Mouse (Mus musculus): Measurements from ENCODE around the gene Grin2c. TPM values are rescaled to one million over a fixed set of nuclear protein-coding genes. Genes with fewer than 3 reads are reported as not detected.

The Grin2c gene
- 35.8 and 37.4 TPM in 2 replicates for polyA plus RNA-seq (2012; rRNA removed)

GRCm38 (mm10) chr11:115267061-115267883 lies at the start of gene Grin2c:
Grin2c (minus strand) TSS chr11:115267243.
- H3K4me3 ChIP-seq (ENCODE audit: insufficient read depth, low read length), result peak within 1 kb of the TSS; percentile 27
- no peaks in the 10 kb centered on the region; the same call in 1 of the 2 replicates for H3K4me1 ChIP-seq (ENCODE audit: control insufficient read depth, insufficient read depth, low read length)
- TF ChIP-seq CTCF (IDR thresholded peaks at IDR 0.05; ENCODE audit: extremely low read depth, insufficient read depth, low read length), result no peak
- TF ChIP-seq POLR2A (IDR thresholded peaks at IDR 0.05; ENCODE audit: extremely low read depth, insufficient read depth, low read length), result no peak
- 0 out of 2 replicates have a peak within 1 kb of the TSS, but pooled peaks have one; percentile 23 for H3K27ac ChIP-seq (ENCODE audit: insufficient read depth, low read length)

GRCm38 (mm10) chr11:115314249-115314648 lies 47.2 kb upstream of the Grin2c start:
- no peak overlapping the region for H3K27ac ChIP-seq (ENCODE audit: insufficient read depth, low read length)
- H3K4me3 ChIP-seq (ENCODE audit: insufficient read depth, low read length), result no peak overlapping the region
- H3K4me1 ChIP-seq (ENCODE audit: control insufficient read depth, insufficient read depth, low read length), result no peaks in the 10 kb centered on the region
- 0 out of 2 replicates have a peak, but pooled peaks have one; percentile 24 for TF ChIP-seq CTCF (IDR thresholded peaks at IDR 0.05; ENCODE audit: extremely low read depth, insufficient read depth, low read length)
- no peak for TF ChIP-seq POLR2A (IDR thresholded peaks at IDR 0.05; ENCODE audit: extremely low read depth, insufficient read depth, low read length)

GRCm38 (mm10) chr11:115308781-115309180 lies 41.7 kb upstream of the Grin2c start:
- H3K4me1 ChIP-seq (ENCODE audit: control insufficient read depth, insufficient read depth, low read length), result no peaks in the 10 kb centered on the region
- no peak overlapping the region for H3K4me3 ChIP-seq (ENCODE audit: insufficient read depth, low read length)
- no peak overlapping the region for H3K27ac ChIP-seq (ENCODE audit: insufficient read depth, low read length)
- no peak for TF ChIP-seq CTCF (IDR thresholded peaks at IDR 0.05; ENCODE audit: extremely low read depth, insufficient read depth, low read length)
- no peak for TF ChIP-seq POLR2A (IDR thresholded peaks at IDR 0.05; ENCODE audit: extremely low read depth, insufficient read depth, low read length)

- no peak within 1 kb of the TSS for H3K4me3 ChIP-seq (ENCODE audit: insufficient read depth, low read length)
- TF ChIP-seq CTCF (IDR thresholded peaks at IDR 0.05; ENCODE audit: extremely low read depth, insufficient read depth, low read length), result no peak
- no peak for TF ChIP-seq POLR2A (IDR thresholded peaks at IDR 0.05; ENCODE audit: extremely low read depth, insufficient read depth, low read length)
- H3K4me1 ChIP-seq (ENCODE audit: control insufficient read depth, insufficient read depth, low read length), result no peaks in the 10 kb centered on the region
- no peak within 1 kb of the TSS for H3K27ac ChIP-seq (ENCODE audit: insufficient read depth, low read length)
Observed at GRCm38 (mm10) chr11:115306863-115307262, 39.8 kb upstream of the Grin2c start, which contains the start of gene Otop2. Otop2 (plus strand) TSS chr11:115307163.

- no peak overlapping the region for H3K27ac ChIP-seq (ENCODE audit: insufficient read depth, low read length)
- H3K4me3 ChIP-seq (ENCODE audit: insufficient read depth, low read length), result no peak overlapping the region
- TF ChIP-seq POLR2A (IDR thresholded peaks at IDR 0.05; ENCODE audit: extremely low read depth, insufficient read depth, low read length) (no peak), CTCF (IDR thresholded peaks at IDR 0.05; ENCODE audit: extremely low read depth, insufficient read depth, low read length) (no peak)
- H3K4me1 ChIP-seq (ENCODE audit: control insufficient read depth, insufficient read depth, low read length), result no peaks in the 10 kb centered on the region
Observed at GRCm38 (mm10) chr11:115303167-115303566, 36.1 kb upstream of the Grin2c start.

- Histone ChIP-seq H3K4me1 (ENCODE audit: control insufficient read depth, insufficient read depth, low read length) (no peaks in the 10 kb centered on the region), H3K4me3 (ENCODE audit: insufficient read depth, low read length) (no peak overlapping the region), H3K27ac (ENCODE audit: insufficient read depth, low read length) (no peak overlapping the region)
- TF ChIP-seq POLR2A (IDR thresholded peaks at IDR 0.05; ENCODE audit: extremely low read depth, insufficient read depth, low read length), result no peak
- no peak for TF ChIP-seq CTCF (IDR thresholded peaks at IDR 0.05; ENCODE audit: extremely low read depth, insufficient read depth, low read length)
Observed at GRCm38 (mm10) chr11:115301351-115301750, 34.3 kb upstream of the Grin2c start.

- H3K4me1 ChIP-seq (ENCODE audit: control insufficient read depth, insufficient read depth, low read length), result no peaks in the 10 kb centered on the region
Observed at GRCm38 (mm10) chr11:115300745-115301144, 33.7 kb upstream of the Grin2c start.

GRCm38 (mm10) chr11:115298160-115298559 lies 31.1 kb upstream of the Grin2c start:
- no peak overlapping the region for H3K27ac ChIP-seq (ENCODE audit: insufficient read depth, low read length)
- TF ChIP-seq POLR2A (IDR thresholded peaks at IDR 0.05; ENCODE audit: extremely low read depth, insufficient read depth, low read length) (no peak), CTCF (IDR thresholded peaks at IDR 0.05; ENCODE audit: extremely low read depth, insufficient read depth, low read length) (no peak)
- no peak overlapping the region for H3K4me3 ChIP-seq (ENCODE audit: insufficient read depth, low read length)

More at GRCm38 (mm10) chr11:115300745-115301144, 33.7 kb upstream of the Grin2c start:
- H3K27ac ChIP-seq (ENCODE audit: insufficient read depth, low read length), result no peak overlapping the region
- no peak overlapping the region for H3K4me3 ChIP-seq (ENCODE audit: insufficient read depth, low read length)
- TF ChIP-seq CTCF (IDR thresholded peaks at IDR 0.05; ENCODE audit: extremely low read depth, insufficient read depth, low read length) (no peak), POLR2A (IDR thresholded peaks at IDR 0.05; ENCODE audit: extremely low read depth, insufficient read depth, low read length) (no peak)

GRCm38 (mm10) chr11:115297214-115297826 lies 30.3 kb upstream of the Grin2c start, which contains the start of gene Fads6:
Fads6 (minus strand) TSS chr11:115297663.
- Histone ChIP-seq H3K27ac (ENCODE audit: insufficient read depth, low read length) (0 out of 2 replicates have a peak within 1 kb of the TSS, but pooled peaks have one; percentile 8), H3K4me1 (ENCODE audit: control insufficient read depth, insufficient read depth, low read length) (no peaks in the 10 kb centered on the region), H3K4me3 (ENCODE audit: insufficient read depth, low read length) (peak within 1 kb of the TSS; percentile 47)
- TF ChIP-seq POLR2A (IDR thresholded peaks at IDR 0.05; ENCODE audit: extremely low read depth, insufficient read depth, low read length), result peak; percentile 48; the same call in 1 of the 2 replicates
- peak; percentile 24; the same call in 1 of the 2 replicates for TF ChIP-seq CTCF (IDR thresholded peaks at IDR 0.05; ENCODE audit: extremely low read depth, insufficient read depth, low read length)

More at GRCm38 (mm10) chr11:115298160-115298559, 31.1 kb upstream of the Grin2c start:
- no peaks in the 10 kb centered on the region for H3K4me1 ChIP-seq (ENCODE audit: control insufficient read depth, insufficient read depth, low read length)
